Mouse (Mus musculus) MEL (cell line): ENCODE results near the gene Fscn3.

Experiments used
- CHD2 ChIP-seq: IDR thresholded peaks from 2 replicates; pipeline ENCODE4 v1.6.1; 2011; ENCODE audit warnings: low read length, improper control_type of control experiment
- CTCF ChIP-seq, 3 experiments: IDR thresholded peaks in 2 of 3; conservative IDR thresholded peaks in 1 of 3; 2 replicates each; pipeline ENCODE4 v1.5.1; 2011 to 2012; ENCODE audit warnings: low read length in 3 of 3, low read depth in 2 of 3, mild to moderate bottlenecking in 2 of 3, improper control_type of control experiment in 1 of 3, inconsistent platforms in 1 of 3, mixed read lengths in 1 of 3, moderate library complexity in 1 of 3; ENCODE audit not compliant: control insufficient read depth in 1 of 3, insufficient read depth in 1 of 3, poor library complexity in 1 of 3, severe bottlenecking in 1 of 3
- EP300 ChIP-seq, 2 experiments: IDR thresholded peaks; 2 replicates each; pipeline ENCODE4 v1.6.1; 2011; ENCODE audit warnings: improper control_type of control experiment in 2 of 2, low read length in 2 of 2, low read depth in 1 of 2, mild to moderate bottlenecking in 1 of 2
- GATA1 ChIP-seq: IDR thresholded peaks from 2 replicates; pipeline ENCODE4 v1.6.1; 2011; ENCODE audit warnings: low read depth, low read length, improper control_type of control experiment
- MAZ ChIP-seq: IDR thresholded peaks from 2 replicates; pipeline ENCODE4 v1.6.1; 2012; ENCODE audit warnings: low read depth, mild to moderate bottlenecking, inconsistent platforms, low read length, improper control_type of control experiment
- MYC ChIP-seq: IDR thresholded peaks from 2 replicates; pipeline ENCODE4 v1.6.1; 2011; ENCODE audit warnings: low read depth, mild to moderate bottlenecking, low read length, improper control_type of control experiment, moderate library complexity
- NELFE ChIP-seq: IDR thresholded peaks from 2 replicates; pipeline ENCODE4 v1.6.1; 2011; ENCODE audit warnings: low read depth, low read length, improper control_type of control experiment
- NRF1 ChIP-seq: IDR thresholded peaks from 2 replicates; pipeline ENCODE4 v1.6.1; 2014; ENCODE audit warnings: low read depth, mild to moderate bottlenecking, inconsistent platforms, low read length, improper control_type of control experiment, moderate library complexity; ENCODE audit not compliant: poor library complexity, insufficient read depth, severe bottlenecking
- POLR2A ChIP-seq, 2 experiments: IDR thresholded peaks; 2 replicates each; pipeline ENCODE4 v1.6.1; 2011 to 2012; ENCODE audit warnings: low read length in 2 of 2, mild to moderate bottlenecking in 2 of 2, control low read depth in 1 of 2, improper control_type of control experiment in 1 of 2, low read depth in 1 of 2, moderate library complexity in 1 of 2; ENCODE audit not compliant: control insufficient read depth in 1 of 2, insufficient read depth in 1 of 2, poor library complexity in 1 of 2
- TAL1 ChIP-seq: IDR thresholded peaks from 2 replicates; pipeline ENCODE4 v1.6.1; 2012; ENCODE audit warnings: mild to moderate bottlenecking, inconsistent platforms, low read length, moderate library complexity, mixed read lengths
- TBP ChIP-seq: IDR thresholded peaks from 2 replicates; pipeline ENCODE4 v1.8.0; 2011; ENCODE audit warnings: low read depth, low read length, improper control_type of control experiment

GRCm38 (mm10) chr6:28422651-28423290, 4.8 kb upstream of the Fscn3 start:
- TF ChIP-seq CTCF (IDR thresholded peaks at IDR 0.05 in 2 of 3, conservative IDR thresholded peaks at IDR 0.05 in 1 of 3; ENCODE audit: control insufficient read depth in 1 of 3, insufficient read depth in 1 of 3, low read depth in 2 of 3, low read length in 3 of 3, poor library complexity in 1 of 3, severe bottlenecking in 1 of 3) (no peak), NELFE (no peak), EP300 (IDR thresholded peaks at IDR 0.05; ENCODE audit: low read depth in 1 of 2, low read length in 2 of 2) (no peak), POLR2A (IDR thresholded peaks at IDR 0.05; ENCODE audit: control insufficient read depth in 1 of 2, insufficient read depth in 1 of 2, low read depth in 1 of 2, low read length in 2 of 2, poor library complexity in 1 of 2) (no peak), NRF1 (no peak), TBP (no peak), TAL1 (no peak), CHD2 (no peak), MAZ (no peak), MYC (no peak), GATA1 (no peak)
